ENCODE assay signal across 1 mouse cellular context in genomic region chr17:6117148-6117725, GRCm38 (mm10).
TF ChIP-seq lines count a peak whose summit lies in the region.

No protein-coding gene starts in this region.

TF ChIP-seq in C2C12, 6 proteins besides CTCF, POLR2A, EP300 and RAD21:
- TF ChIP-seq FOSL1 (IDR thresholded peaks at IDR 0.05; ENCODE audit: insufficient read depth, low read length, poor library complexity, severe bottlenecking) (peak; percentile 2), MYOG (IDR thresholded peaks at IDR 0.05; ENCODE audit: control insufficient read depth, extremely low read depth, insufficient read length) (no peak)
